Mouse (Mus musculus): ENCODE results near the gene Usp48.

- TF ChIP-seq GATA1 (IDR thresholded peaks at IDR 0.05; ENCODE audit: borderline replicate concordance, low read length) (no peak), FLI1 (IDR thresholded peaks at IDR 0.05; ENCODE audit: low read length) (no peak)
These were observed 82.0 kb downstream of the Usp48 start for GRCm38 (mm10) chr4:137675566-137675965.

Measured in megakaryocyte, embryonic 14.5 days (primary cell).